Mouse (Mus musculus) heart, postnatal 4 days (tissue): ENCODE results near the gene Etv6. TPM values are rescaled to one million over a fixed set of nuclear protein-coding genes. Genes with fewer than 3 reads are reported as not detected.

Source experiments
- DNase-seq: peaks from one replicate; pipeline ENCODE4 v3.0.0; 2021
- total RNA-seq, 2 experiments: library from RNA; stranded (reverse); gene quantifications; 2 replicates each; pipeline ENCODE4 v1.2.3; 2021

Etv6 gene
- total RNA-seq, 2 experiments from 2014 or later: 28.9 to 32.0 TPM

GRCm38 (mm10) chr6:134210675-134211457 lies 175.4 kb downstream of the Etv6 start:
- DNase-seq: no peak

GRCm38 (mm10) chr6:134211458-134211776 lies 175.9 kb downstream of the Etv6 start:
- peak; percentile 56 for DNase-seq

- DNase-seq: no peak
Observed at GRCm38 (mm10) chr6:134217747-134218146, 182.2 kb downstream of the Etv6 start.

GRCm38 (mm10) chr6:134218441-134218840 lies 182.9 kb downstream of the Etv6 start:
- no peak for DNase-seq

- DNase-seq: peak; percentile 56
Observed at GRCm38 (mm10) chr6:134219358-134219757, 183.9 kb downstream of the Etv6 start.

- no peak for DNase-seq
Observed at GRCm38 (mm10) chr6:134220209-134220777, 184.8 kb downstream of the Etv6 start.

GRCm38 (mm10) chr6:134222248-134222929 lies 186.9 kb downstream of the Etv6 start:
- no peak for DNase-seq

- DNase-seq: no peak
Observed at GRCm38 (mm10) chr6:134225564-134225963, 190.1 kb downstream of the Etv6 start.

GRCm38 (mm10) chr6:134226349-134227169 lies 191.1 kb downstream of the Etv6 start:
- no peak for DNase-seq

- DNase-seq: no peak
Observed at GRCm38 (mm10) chr6:134236311-134236710, 200.8 kb downstream of the Etv6 start.

- DNase-seq: no peak
Observed at GRCm38 (mm10) chr6:134238455-134238854, 203.0 kb downstream of the Etv6 start.

GRCm38 (mm10) chr6:134240988-134241387 lies 205.5 kb downstream of the Etv6 start:
- no peak for DNase-seq

- DNase-seq: peak; percentile 30
Observed at GRCm38 (mm10) chr6:134243119-134243518, 207.6 kb downstream of the Etv6 start.

- peak; percentile 24 for DNase-seq
Observed at GRCm38 (mm10) chr6:134243546-134243945, 208.0 kb downstream of the Etv6 start.

GRCm38 (mm10) chr6:134244071-134244470 lies 208.6 kb downstream of the Etv6 start:
- DNase-seq: no peak

- no peak for DNase-seq
Observed at GRCm38 (mm10) chr6:134246109-134246508, 210.6 kb downstream of the Etv6 start.

- DNase-seq: no peak
Observed at GRCm38 (mm10) chr6:134247324-134247723, 211.8 kb downstream of the Etv6 start.

GRCm38 (mm10) chr6:134248720-134249119 lies 213.2 kb downstream of the Etv6 start:
- DNase-seq: no peak

GRCm38 (mm10) chr6:134250764-134251163 lies 215.3 kb downstream of the Etv6 start:
- DNase-seq: no peak

- no peak for DNase-seq
Observed at GRCm38 (mm10) chr6:134251364-134251763, 215.9 kb downstream of the Etv6 start.

- DNase-seq: no peak
Observed at GRCm38 (mm10) chr6:134252081-134252755, 216.7 kb downstream of the Etv6 start.

GRCm38 (mm10) chr6:134256369-134256768 lies 220.9 kb downstream of the Etv6 start:
- DNase-seq: no peak
